Comparison of ENCODE assay signal across 8 mouse cellular contexts in the genomic region with DNA sequence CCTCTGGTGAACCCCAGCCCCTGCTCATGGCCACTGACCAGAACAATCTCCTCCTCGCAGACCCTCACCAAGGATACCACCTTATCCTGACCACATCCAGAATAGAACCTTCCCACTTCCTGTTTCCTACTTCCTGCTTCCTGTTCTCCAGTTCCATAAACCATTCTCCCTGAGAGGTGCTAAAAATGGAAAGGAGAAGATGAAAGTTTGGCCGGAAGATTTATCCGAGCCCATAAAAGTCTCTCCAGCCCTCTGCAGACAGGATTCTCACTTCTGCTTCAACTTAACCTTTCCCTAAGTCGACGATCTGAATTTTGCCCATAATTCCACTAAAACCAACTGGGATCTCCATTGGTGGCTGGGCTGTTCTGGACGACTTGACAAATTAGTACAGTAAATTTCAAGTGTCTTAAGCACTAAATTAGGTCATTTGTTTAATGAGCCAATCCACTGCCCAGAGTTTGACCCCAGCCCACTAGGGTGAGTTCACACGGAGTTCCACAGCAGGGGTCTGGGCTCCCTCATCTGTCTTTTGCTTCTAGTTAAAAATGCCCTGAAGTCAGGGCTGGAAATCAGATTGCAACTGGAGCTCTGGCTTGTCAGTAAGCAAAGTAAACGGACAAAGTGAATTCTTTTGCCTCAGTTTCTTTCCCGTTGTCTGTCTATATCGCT.
DNase-seq lines count a peak whose midpoint lies in the region; ATAC-seq lines count a peak whose summit lies in the region.

No protein-coding gene starts in this region.

- peak overlapping the region; percentile 76 for H3K27ac ChIP-seq in liver, embryonic 11.5 days (ENCODE audit: low read depth, low read length)
- no peak overlapping the region for H3K27ac ChIP-seq in forebrain, embryonic 16.5 days (ENCODE audit: low read length)
- H3K27ac ChIP-seq in limb, embryonic 11.5 days (replicated peaks; ENCODE audit: low read depth, low read length): peak overlapping the region; percentile 78

- H3K36me3 ChIP-seq in liver, embryonic 11.5 days (ENCODE audit: control insufficient read depth, insufficient read depth, low read length): no peaks in the 10 kb centered on the region
- no peaks in the 10 kb centered on the region for H3K36me3 ChIP-seq in forebrain, embryonic 16.5 days (ENCODE audit: control insufficient read depth, insufficient read depth)
- no peaks in the 10 kb centered on the region for H3K36me3 ChIP-seq in limb, embryonic 11.5 days (ENCODE audit: control insufficient read depth, insufficient read depth, low read length)

- H3K4me2 ChIP-seq in liver, embryonic 11.5 days: peak overlapping the region; percentile 33
- H3K4me2 ChIP-seq in forebrain, embryonic 16.5 days (ENCODE audit: low read length): peak overlapping the region; percentile 42
- peak overlapping the region; percentile 42 for H3K4me2 ChIP-seq in limb, embryonic 11.5 days (ENCODE audit: low read depth, severe bottlenecking)

- H3K4me3 ChIP-seq in liver, embryonic 11.5 days (ENCODE audit: low read depth, low read length): no peak overlapping the region
- H3K4me3 ChIP-seq in forebrain, embryonic 16.5 days (replicated peaks; ENCODE audit: low read length): no peak overlapping the region
- no peak overlapping the region for H3K4me3 ChIP-seq in limb, embryonic 11.5 days (ENCODE audit: low read depth, low read length)

- peaks cover 13% of the 10 kb centered on the region for H3K27me3 ChIP-seq in liver, embryonic 11.5 days (replicated peaks; ENCODE audit: control insufficient read depth, insufficient read depth, low read length)
- no peaks in the 10 kb centered on the region for H3K27me3 ChIP-seq in forebrain, embryonic 16.5 days (replicated peaks; ENCODE audit: control insufficient read depth, insufficient read depth, low read length)
- H3K27me3 ChIP-seq in limb, embryonic 11.5 days (ENCODE audit: control insufficient read depth, insufficient read depth, low read length): peaks cover 12% of the 10 kb centered on the region

- no peak overlapping the region for H3K9ac ChIP-seq in liver, embryonic 11.5 days (ENCODE audit: low read depth, low read length)
- H3K9ac ChIP-seq in forebrain, embryonic 16.5 days (replicated peaks; ENCODE audit: low read depth, low read length): no peak overlapping the region
- no peak overlapping the region for H3K9ac ChIP-seq in limb, embryonic 11.5 days (ENCODE audit: low read length)

- intact Hi-C loops in gastrocnemius, postnatal 36 days (cut with DNase I): no loop called here

- no peaks in the 10 kb centered on the region for H3K9me3 ChIP-seq in liver, embryonic 11.5 days (ENCODE audit: control insufficient read depth, low read length)
- H3K9me3 ChIP-seq in forebrain, embryonic 16.5 days (ENCODE audit: control insufficient read depth, low read length): no peaks in the 10 kb centered on the region
- no peaks in the 10 kb centered on the region for H3K9me3 ChIP-seq in limb, embryonic 11.5 days (ENCODE audit: control insufficient read depth, low read length)

- WGBS in liver, embryonic 11.5 days: 32% methylated on average over 10 of the region's 10 CpGs
- 79% methylated on average over 10 of the region's 10 CpGs for whole genome bisulfite sequencing in forebrain, embryonic 16.5 days
- WGBS in limb, embryonic 11.5 days: 14% methylated on average over 10 of the region's 10 CpGs

- ATAC-seq in liver, embryonic 11.5 days (replicated peaks; ENCODE audit: low FRiP score): no peak
- ATAC-seq in forebrain, embryonic 16.5 days: no peak
- ATAC-seq in limb, embryonic 11.5 days (ENCODE audit: insufficient number of reproducible peaks, low FRiP score, low TSS enrichment, low read depth): no peak
- ATAC-seq in frontal cortex, adult (ENCODE audit: low TSS enrichment): no peak

- H3K4me1 ChIP-seq in liver, embryonic 11.5 days (replicated peaks; ENCODE audit: control insufficient read depth, insufficient read depth, low read length): peaks cover 13% of the 10 kb centered on the region
- peaks cover 23% of the 10 kb centered on the region for H3K4me1 ChIP-seq in forebrain, embryonic 16.5 days (replicated peaks; ENCODE audit: control insufficient read depth, insufficient read depth, low read length)
- H3K4me1 ChIP-seq in limb, embryonic 11.5 days (ENCODE audit: control insufficient read depth, insufficient read depth, low read length): peaks cover 39% of the 10 kb centered on the region

- DNase-seq in liver, embryonic 11.5 days (ENCODE audit: low spot score): no peak
- no peak for DNase-seq in liver
- no peak for DNase-seq in limb, embryonic 11.5 days (ENCODE audit: low spot score)
- DNase-seq in retina, postnatal 1 day: peak; percentile 58
- no peak for DNase-seq in cerebellum, adult 8-10 months
- DNase-seq in gastrocnemius, postnatal 36 days: no peak
